Mouse (Mus musculus) forebrain, embryonic 10.5 days (tissue): Measurements from ENCODE around the gene Plin5. TPM values are rescaled to one million over a fixed set of nuclear protein-coding genes. Genes with fewer than 3 reads are reported as not detected.
A peak's percentile ranks its signal among the peaks of the same experiment; 100 is the strongest.

Experiments used
- DNase-seq: peaks from one replicate; pipeline ENCODE4 v3.0.0-alpha.2; 2017; ENCODE audit warnings: low spot score; ENCODE audit errors: extremely low spot score
- H3K27ac ChIP-seq: fragments of 300-500 bp; sonication (generic); 2 replicates; pipeline ENCODE4 v1.5.1; 2016; ENCODE audit warnings: mild to moderate bottlenecking
- H3K27me3 ChIP-seq: fragments of 300-500 bp; sonication (generic); 2 replicates; pipeline ENCODE4 v1.6.1; 2016; ENCODE audit warnings: mild to moderate bottlenecking; ENCODE audit not compliant: poor library complexity, severe bottlenecking
- H3K36me3 ChIP-seq: fragments of 300-500 bp; sonication (generic); replicated peaks from 2 replicates; pipeline ENCODE4 v1.6.1; 2016; ENCODE audit warnings: mild to moderate bottlenecking, moderate library complexity
- H3K4me1 ChIP-seq: fragments of 300-500 bp; sonication (generic); 2 replicates; pipeline ENCODE4 v1.6.1; 2016
- H3K4me3 ChIP-seq: fragments of 300-500 bp; sonication (generic); 2 replicates; pipeline ENCODE4 v1.5.1; 2016; ENCODE audit warnings: mild to moderate bottlenecking, moderate library complexity
- H3K9me3 ChIP-seq: fragments of 300-500 bp; sonication (generic); 2 replicates; pipeline ENCODE4 v1.6.1; 2016; ENCODE audit warnings: mild to moderate bottlenecking, moderate library complexity
- WGBS: fragments of 180-500 bp; shearing (Covaris S2); methylation state at CpG from one replicate; pipeline ENCODE4 v1.1.7; 2016; 5-methylcytosine and 5-hydroxymethylcytosine counted together
- polyA plus RNA-seq: library from polyadenylated mRNA; unstranded; fragments of >200 nt; fragmentation: Nextera tagmentation; extraction: Ambion mirVana; gene quantifications from 2 replicates; pipeline ENCODE4 v1.2.1, GENCODE M21; 2016

The Plin5 gene
- polyA plus RNA-seq, 1 experiment from 2014 or later = 0.33 TPM

DNA sequence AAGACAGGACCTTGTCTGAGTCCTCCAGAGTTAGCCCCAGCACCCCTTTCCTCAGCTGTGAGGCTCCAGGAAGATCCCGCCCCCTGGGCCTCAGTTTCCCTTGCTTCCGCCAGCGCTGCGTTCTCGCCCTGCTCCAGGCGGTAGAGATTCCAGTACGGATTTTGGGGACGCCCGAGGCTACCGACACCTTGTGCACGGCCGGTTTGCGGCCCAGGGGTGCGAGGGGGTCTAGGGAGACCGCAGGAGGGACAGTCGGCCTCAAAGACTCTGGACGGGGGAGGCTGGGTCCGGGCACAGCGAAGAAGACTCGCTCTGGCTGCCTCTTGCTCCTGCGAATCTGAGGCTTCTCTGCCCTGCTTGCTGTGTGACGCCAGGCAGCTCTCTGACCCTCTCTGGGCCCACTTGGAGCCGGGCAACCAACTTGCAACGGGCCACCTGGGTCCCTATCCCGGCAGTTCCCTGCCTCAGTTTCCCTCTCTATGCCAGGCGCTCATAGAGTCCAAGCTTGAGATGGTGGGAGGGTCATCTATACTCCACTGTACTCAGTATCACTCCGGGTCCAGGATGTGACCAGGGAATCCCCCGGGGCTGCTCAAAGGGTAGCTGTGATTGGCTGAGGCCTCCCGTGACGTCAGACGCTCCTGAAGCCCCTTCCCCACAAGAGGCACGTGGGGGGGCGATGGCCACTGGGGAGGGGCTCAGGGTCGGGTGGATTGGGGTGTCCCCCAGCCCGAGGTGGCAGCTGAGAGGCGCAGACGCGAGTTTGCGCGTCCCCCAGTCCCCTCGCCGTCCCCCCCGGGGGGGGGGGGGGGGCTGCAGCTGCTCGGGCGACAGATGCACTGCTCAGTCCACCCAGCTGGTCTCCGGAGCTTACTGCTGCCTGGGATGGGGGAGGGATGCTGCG, 24.6 kb upstream of the Plin5 start:
- DNase-seq = peak; percentile 67
- Histone ChIP-seq H3K36me3 (no peaks in the 10 kb centered on the region), H3K9me3 (no peaks in the 10 kb centered on the region), H3K4me3 (peak overlapping the region; percentile 54), H3K27ac (peak overlapping the region; percentile 76), H3K4me1 (peaks cover 57% of the 10 kb centered on the region), H3K27me3 (peaks cover 100% of the 10 kb centered on the region)
- WGBS = 1% methylated on average over 47 of the region's 47 CpGs

DNA sequence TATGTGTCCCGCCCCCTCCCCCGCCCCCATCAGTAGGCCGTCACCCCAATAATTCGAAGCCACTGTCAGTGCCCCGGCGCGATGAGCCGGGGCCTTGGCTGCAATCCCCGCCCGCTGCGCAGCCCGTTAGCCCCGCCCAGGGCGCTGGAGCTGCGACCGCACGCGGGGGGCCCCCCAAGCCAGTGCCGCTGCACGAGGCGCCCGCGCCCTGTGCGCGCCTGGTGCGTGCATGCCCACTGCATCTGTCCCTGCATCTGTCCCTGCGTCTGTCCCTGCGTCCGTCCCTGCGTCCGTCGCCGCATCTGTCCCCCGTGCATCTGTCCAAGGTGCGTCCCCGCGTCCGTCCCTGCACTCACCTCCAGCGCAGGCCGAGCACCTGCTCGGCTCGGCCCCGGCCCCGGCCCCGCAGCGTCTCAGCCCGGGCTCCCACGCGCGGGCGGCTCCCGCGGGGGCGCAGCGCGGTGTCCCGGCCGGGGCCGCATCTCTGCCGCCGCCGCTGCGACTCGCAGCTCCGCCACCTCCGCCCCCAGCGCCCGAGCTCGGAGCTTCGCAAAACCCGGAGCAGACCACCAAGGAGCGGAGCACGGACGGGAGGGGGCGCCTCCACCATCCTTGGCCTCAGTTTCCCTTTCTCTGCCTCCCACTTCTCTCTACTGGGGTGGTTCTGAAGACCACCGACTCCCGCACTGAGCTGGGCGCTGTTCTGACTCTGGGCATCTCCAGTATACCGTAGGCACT, 22.6 kb upstream of the Plin5 start, which contains the start of gene Sema6b:
Gene Sema6b, minus strand, starts transcription at position 486 of the 738 bp plus-strand sequence.
- H3K36me3 ChIP-seq = no peaks in the 10 kb centered on the region
- peak within 1 kb of the TSS; percentile 68 for H3K27ac ChIP-seq

DNA sequence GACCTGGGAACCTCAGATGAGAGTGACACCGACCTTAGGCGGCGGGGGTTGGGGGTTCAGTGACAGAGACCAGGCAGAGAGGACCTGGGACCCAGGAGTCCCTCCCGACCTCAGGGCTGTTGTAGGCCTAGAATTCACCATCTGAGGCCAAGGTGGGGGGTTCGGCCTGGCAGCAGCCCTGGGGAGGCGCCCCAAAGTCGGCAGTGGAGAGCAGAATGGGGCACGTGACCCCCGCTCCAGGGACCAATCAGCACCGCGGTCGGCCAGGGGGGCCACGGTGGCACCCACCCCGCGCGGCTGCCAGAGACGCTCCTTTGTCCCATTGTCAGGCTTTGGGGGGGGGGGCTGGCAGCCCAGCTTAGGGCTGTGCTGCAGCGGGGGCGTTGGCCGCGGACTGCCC, 22.0 kb upstream of the Plin5 start:
- peak overlapping the region; percentile 68 for H3K27ac ChIP-seq

More for the DNA sequence above, 22.6 kb upstream of the Plin5 start, which contains the start of gene Sema6b:
- peaks cover 99% of the 10 kb centered on the region for H3K27me3 ChIP-seq
- H3K9me3 ChIP-seq = no peaks in the 10 kb centered on the region
- 1% methylated on average over 79 of the region's 79 CpGs for WGBS
- peaks cover 60% of the 10 kb centered on the region for H3K4me1 ChIP-seq
- peak; percentile 67 for DNase-seq
- peak within 1 kb of the TSS; percentile 80 for H3K4me3 ChIP-seq

DNA sequence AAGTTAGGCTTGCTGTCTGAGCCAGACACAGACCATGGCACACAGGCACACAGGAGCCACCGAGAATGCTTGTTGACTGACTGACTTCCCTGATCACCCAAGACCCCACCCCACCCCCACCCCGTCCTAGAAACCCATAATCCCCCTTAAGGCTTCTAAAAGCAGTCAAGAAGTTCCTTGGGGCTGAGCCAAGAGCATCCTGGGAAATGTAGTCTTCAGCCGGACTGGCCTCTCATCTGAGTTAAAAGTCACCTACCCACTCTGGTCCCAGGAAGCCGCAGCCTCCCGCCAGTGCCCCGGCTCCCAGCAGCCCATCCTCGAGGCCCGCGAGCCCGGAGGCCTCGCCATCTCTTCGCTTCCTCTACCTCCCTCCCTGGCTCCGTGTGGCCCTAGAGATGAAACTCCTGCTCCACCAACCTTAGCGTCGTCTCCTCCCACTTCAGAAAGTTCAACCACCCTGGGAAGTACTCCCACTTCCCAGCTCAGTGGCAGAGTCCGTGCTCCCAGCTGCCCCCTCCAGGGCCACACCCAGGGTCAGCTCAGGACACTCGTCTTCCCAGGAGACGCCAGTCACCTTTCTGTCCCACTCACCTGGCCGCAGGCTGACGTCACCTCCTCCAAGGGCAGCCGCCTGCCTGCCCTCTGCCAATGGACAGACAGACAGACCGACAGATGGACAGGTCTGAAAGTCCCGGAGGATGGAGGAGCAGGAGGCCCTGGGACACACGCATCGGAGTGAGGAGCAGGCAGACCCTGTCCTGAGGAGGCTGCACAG, 20.6 kb upstream of the Plin5 start:
- WGBS = 10% methylated on average over 25 of the region's 25 CpGs
- no peak for DNase-seq
- Histone ChIP-seq H3K4me3 (0 out of 2 replicates have a peak overlapping the region, but pooled peaks have one; percentile 6), H3K9me3 (no peaks in the 10 kb centered on the region), H3K4me1 (peaks cover 75% of the 10 kb centered on the region), H3K36me3 (no peaks in the 10 kb centered on the region), H3K27me3 (peaks cover 79% of the 10 kb centered on the region), H3K27ac (no peak overlapping the region)

More for the DNA sequence above, 22.0 kb upstream of the Plin5 start:
- peaks cover 93% of the 10 kb centered on the region for H3K27me3 ChIP-seq
- no peak for DNase-seq
- no peaks in the 10 kb centered on the region for H3K36me3 ChIP-seq
- H3K4me3 ChIP-seq = peak overlapping the region; percentile 80
- H3K9me3 ChIP-seq = no peaks in the 10 kb centered on the region
- H3K4me1 ChIP-seq = peaks cover 64% of the 10 kb centered on the region
- WGBS = 5% methylated on average over 17 of the region's 21 CpGs

DNA sequence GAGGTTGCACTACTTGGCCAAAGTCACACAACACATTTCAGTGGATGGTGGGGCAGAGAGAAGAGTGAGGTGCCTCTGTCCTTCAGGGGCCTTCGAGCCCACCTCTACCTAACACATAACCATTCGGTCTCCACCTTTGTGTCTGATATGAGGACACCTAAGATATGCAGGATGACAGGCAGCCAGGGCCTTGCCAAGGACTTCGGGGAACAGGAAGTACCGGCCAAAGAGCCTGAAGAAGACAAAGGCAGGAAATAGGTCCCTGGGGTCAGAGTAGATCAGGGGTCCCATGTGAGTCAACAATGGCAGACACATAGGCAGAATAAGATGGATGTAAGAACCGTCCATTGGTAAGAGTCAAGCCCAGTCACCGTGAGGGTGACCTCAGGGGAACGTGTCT, 19.2 kb upstream of the Plin5 start:
- no peaks in the 10 kb centered on the region for H3K36me3 ChIP-seq
- no peak overlapping the region for H3K27ac ChIP-seq
- H3K9me3 ChIP-seq = 0 out of 2 replicates have a peak, but pooled peaks cover under 1% of the 10 kb centered on the region
- no peak overlapping the region for H3K4me3 ChIP-seq
- peaks cover 65% of the 10 kb centered on the region for H3K4me1 ChIP-seq
- WGBS = 92% methylated on average over 7 of the region's 7 CpGs
- peaks cover 65% of the 10 kb centered on the region for H3K27me3 ChIP-seq
- no peak for DNase-seq

GRCm38 (mm10) chr17:56134463-56134971, 17.1 kb upstream of the Plin5 start:
- H3K27me3 ChIP-seq = peaks cover 44% of the 10 kb centered on the region
- H3K27ac ChIP-seq = peak overlapping the region; percentile 3; the same call in 1 of the 2 replicates
- peak overlapping the region; percentile 44 for H3K4me3 ChIP-seq
- WGBS = 1% methylated on average over 27 of the region's 27 CpGs
- peak; percentile 64 for DNase-seq
- H3K36me3 ChIP-seq = no peaks in the 10 kb centered on the region
- peaks cover 46% of the 10 kb centered on the region for H3K4me1 ChIP-seq
- 0 out of 2 replicates have a peak, but pooled peaks cover 9% of the 10 kb centered on the region for H3K9me3 ChIP-seq

DNA sequence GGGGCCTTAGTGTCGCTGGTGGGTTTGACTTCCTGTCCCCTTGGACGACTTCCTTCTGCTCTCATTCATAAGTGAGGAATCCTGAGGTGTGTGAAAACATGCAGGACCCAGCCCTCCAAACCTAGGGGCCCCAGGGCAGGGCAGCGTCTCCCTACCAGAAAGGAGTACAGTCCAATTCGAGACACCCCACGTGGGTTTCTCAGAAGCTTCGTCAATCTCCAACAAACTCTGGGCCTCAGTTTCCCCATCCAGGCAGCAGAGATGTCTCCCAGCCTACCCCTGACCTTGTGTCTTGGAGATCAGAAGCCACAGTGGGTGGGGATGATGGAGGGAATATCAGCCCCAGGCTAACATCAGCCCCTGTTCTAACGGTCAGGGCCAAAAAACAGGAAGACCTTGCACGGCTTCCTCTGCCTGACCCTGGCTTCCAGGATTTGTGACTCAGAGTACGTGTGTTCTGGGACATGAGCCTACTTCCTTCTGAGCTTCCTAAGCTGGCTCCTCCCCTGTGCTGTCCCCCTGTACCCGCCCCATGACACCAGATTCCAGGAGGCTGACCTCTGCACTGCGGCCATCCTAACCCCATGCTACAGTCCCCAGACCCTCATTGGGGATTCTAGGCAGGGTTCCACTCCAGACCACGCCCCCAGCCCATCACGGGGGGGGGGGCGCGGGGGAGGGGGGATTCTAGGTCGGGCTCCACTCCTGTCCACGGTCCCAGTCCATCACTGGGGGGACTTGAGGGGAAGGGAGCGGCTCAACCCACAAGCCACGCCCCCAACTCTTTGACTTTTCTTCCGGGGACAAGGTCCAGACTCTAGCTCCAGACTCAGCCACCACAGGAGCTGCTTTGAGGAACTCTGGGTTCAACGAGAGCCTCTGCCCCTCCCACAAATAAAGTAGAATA, 16.3 kb upstream of the Plin5 start:
- Histone ChIP-seq H3K9me3 (0 out of 2 replicates have a peak, but pooled peaks cover 9% of the 10 kb centered on the region), H3K36me3 (no peaks in the 10 kb centered on the region), H3K27me3 (peaks cover 36% of the 10 kb centered on the region), H3K4me1 (peaks cover 39% of the 10 kb centered on the region), H3K27ac (peak overlapping the region; percentile 45; the same call in 1 of the 2 replicates), H3K4me3 (peak overlapping the region; percentile 44)
- DNase-seq = no peak
- WGBS = 16% methylated on average over 20 of the region's 21 CpGs

DNA sequence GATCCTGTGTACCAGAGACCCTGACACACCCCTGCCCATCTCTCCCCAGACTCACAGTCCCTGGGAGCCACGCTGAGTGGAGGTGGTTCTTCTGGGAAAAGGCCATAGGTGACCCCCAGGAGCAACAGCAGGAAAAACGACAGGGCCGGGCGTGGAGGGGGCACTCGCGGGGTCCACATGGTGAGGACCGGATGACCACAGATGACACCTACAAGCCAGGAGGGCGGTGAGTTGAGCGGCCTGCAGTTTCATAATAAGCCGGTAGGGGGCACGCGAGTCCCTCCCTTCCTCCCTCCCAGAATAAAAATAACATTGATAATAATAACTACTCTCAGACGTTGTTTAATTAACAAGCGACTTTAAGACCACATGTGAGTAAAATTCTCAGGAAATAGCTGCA, 15.3 kb upstream of the Plin5 start:
- Histone ChIP-seq H3K9me3 (0 out of 2 replicates have a peak, but pooled peaks cover 9% of the 10 kb centered on the region), H3K36me3 (no peaks in the 10 kb centered on the region), H3K4me1 (peaks cover 28% of the 10 kb centered on the region), H3K4me3 (no peak overlapping the region), H3K27me3 (peaks cover 26% of the 10 kb centered on the region), H3K27ac (no peak overlapping the region)
- DNase-seq = peak; percentile 61
- WGBS = 6% methylated on average over 14 of the region's 14 CpGs

GRCm38 (mm10) chr17:56131814-56132213, 14.4 kb upstream of the Plin5 start:
- Histone ChIP-seq H3K9me3 (0 out of 2 replicates have a peak, but pooled peaks cover 9% of the 10 kb centered on the region), H3K27ac (no peak overlapping the region), H3K27me3 (peaks cover 17% of the 10 kb centered on the region), H3K4me1 (peaks cover 22% of the 10 kb centered on the region), H3K4me3 (no peak overlapping the region), H3K36me3 (no peaks in the 10 kb centered on the region)
- 40% methylated on average over 7 of the region's 7 CpGs for WGBS
- DNase-seq = peak; percentile 61

GRCm38 (mm10) chr17:56131136-56131535, 13.7 kb upstream of the Plin5 start:
- H3K27me3 ChIP-seq = peaks cover 11% of the 10 kb centered on the region; the same call in 1 of the 2 replicates
- H3K4me3 ChIP-seq = no peak overlapping the region
- 0 out of 2 replicates have a peak, but pooled peaks cover 9% of the 10 kb centered on the region for H3K9me3 ChIP-seq
- WGBS = 93% methylated on average over 10 of the region's 10 CpGs
- no peaks in the 10 kb centered on the region for H3K36me3 ChIP-seq
- H3K27ac ChIP-seq = no peak overlapping the region
- H3K4me1 ChIP-seq = peaks cover 22% of the 10 kb centered on the region
- DNase-seq = no peak

DNA sequence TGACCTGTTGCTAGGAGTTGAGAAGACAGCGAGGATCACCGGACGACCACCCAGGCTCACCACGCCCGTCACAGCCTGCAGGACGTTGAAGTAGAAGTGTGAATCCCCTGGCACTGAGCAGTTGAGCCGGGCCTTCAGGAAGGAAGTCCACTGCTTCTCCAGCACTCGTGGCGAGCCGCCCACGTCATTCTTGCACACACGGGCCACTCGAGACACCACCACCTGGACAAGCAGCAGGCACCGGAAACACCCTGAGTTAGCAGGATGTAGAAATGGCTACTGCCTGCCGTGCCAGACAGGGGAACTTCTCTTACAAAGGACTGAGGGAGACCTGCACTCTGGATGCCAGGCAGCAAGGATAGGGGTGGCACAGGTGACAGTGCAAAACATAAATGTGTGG, 10.8 kb upstream of the Plin5 start:
- no peak overlapping the region for H3K4me3 ChIP-seq
- no peak for DNase-seq
- H3K27ac ChIP-seq = no peak overlapping the region
- H3K4me1 ChIP-seq = peaks cover 15% of the 10 kb centered on the region
- no peaks in the 10 kb centered on the region for H3K36me3 ChIP-seq
- peaks cover 12% of the 10 kb centered on the region for H3K9me3 ChIP-seq
- WGBS = 93% methylated on average over 15 of the region's 15 CpGs
- peaks cover 29% of the 10 kb centered on the region for H3K27me3 ChIP-seq
